ENCODE assay signal across 8 mouse cellular contexts in genomic region chr14:20886266-20886665, GRCm38 (mm10). TPM values are rescaled to one million over a fixed set of nuclear protein-coding genes. Genes with fewer than 3 reads are reported as not detected.
DNase-seq lines count a peak whose midpoint lies in the region; ATAC-seq lines count a peak whose summit lies in the region.

No protein-coding gene starts in this region.

- peak overlapping the region; percentile 61 for H3K4me2 ChIP-seq in liver, embryonic 11.5 days

- H3K36me3 ChIP-seq in megakaryocyte, embryonic 14.5 days (replicated peaks; ENCODE audit: low read length): no peaks in the 10 kb centered on the region
- H3K36me3 ChIP-seq in embryonic facial prominence, embryonic 10.5 days (replicated peaks): no peaks in the 10 kb centered on the region
- no peaks in the 10 kb centered on the region for H3K36me3 ChIP-seq in liver, embryonic 11.5 days (ENCODE audit: control insufficient read depth, insufficient read depth, low read length)

- peak; percentile 16 to 32 for DNase-seq in cerebellum, adult 18-20 months
- DNase-seq in cerebellum, adult 9-10 months: no peak
- peak; percentile 49 for DNase-seq in embryonic facial prominence, embryonic 10.5 days (ENCODE audit: low spot score)
- DNase-seq in liver, embryonic 11.5 days (ENCODE audit: low spot score): no peak
- peak; percentile 13 for DNase-seq in retina, postnatal 1 day
- no peak for DNase-seq in urinary bladder, adult 18-20 months (ENCODE audit: low spot score in 2 of 2)

- no peak for ATAC-seq in megakaryocyte, adult 5-6 weeks (ENCODE audit: poor library complexity, severe bottlenecking)
- no peak for ATAC-seq in liver, embryonic 11.5 days (replicated peaks; ENCODE audit: low FRiP score)

- H3K27ac ChIP-seq in embryonic facial prominence, embryonic 10.5 days (replicated peaks): peak overlapping the region; percentile 73
- peak overlapping the region; percentile 83 for H3K27ac ChIP-seq in liver, embryonic 11.5 days (ENCODE audit: low read depth, low read length)

- H3K27me3 ChIP-seq in megakaryocyte, embryonic 14.5 days (replicated peaks): no peaks in the 10 kb centered on the region
- no peaks in the 10 kb centered on the region for H3K27me3 ChIP-seq in embryonic facial prominence, embryonic 10.5 days (replicated peaks; ENCODE audit: low read depth, poor library complexity, severe bottlenecking)
- H3K27me3 ChIP-seq in liver, embryonic 11.5 days (replicated peaks; ENCODE audit: control insufficient read depth, insufficient read depth, low read length): no peaks in the 10 kb centered on the region

- H3K9ac ChIP-seq in liver, embryonic 11.5 days (ENCODE audit: low read depth, low read length): peak overlapping the region; percentile 10; the same call in 1 of the 2 replicates

- peaks cover 93% of the 10 kb centered on the region for H3K4me1 ChIP-seq in megakaryocyte, embryonic 14.5 days
- H3K4me1 ChIP-seq in embryonic facial prominence, embryonic 10.5 days: peaks cover 24% of the 10 kb centered on the region
- H3K4me1 ChIP-seq in liver, embryonic 11.5 days (replicated peaks; ENCODE audit: control insufficient read depth, insufficient read depth, low read length): peaks cover 19% of the 10 kb centered on the region

- H3K4me3 ChIP-seq in megakaryocyte, embryonic 14.5 days (replicated peaks): peak overlapping the region; percentile 88
- no peak overlapping the region for H3K4me3 ChIP-seq in embryonic facial prominence, embryonic 10.5 days
- H3K4me3 ChIP-seq in liver, embryonic 11.5 days (ENCODE audit: low read depth, low read length): no peak overlapping the region

- H3K9me3 ChIP-seq in megakaryocyte, embryonic 14.5 days: no peaks in the 10 kb centered on the region
- H3K9me3 ChIP-seq in embryonic facial prominence, embryonic 10.5 days: no peaks in the 10 kb centered on the region
- H3K9me3 ChIP-seq in liver, embryonic 11.5 days (ENCODE audit: control insufficient read depth, low read length): no peaks in the 10 kb centered on the region

- WGBS in embryonic facial prominence, embryonic 10.5 days: 25% methylated on average over 4 of the region's 4 CpGs
- 34% methylated on average over 4 of the region's 4 CpGs for WGBS in liver, embryonic 11.5 days

RNA-seq across cellular contexts. Expression of gene Vcl, which starts 42.9 kb away (rescaled TPM):
- 76.3 and 106 TPM in 2 replicates for polyA plus RNA-seq in megakaryocyte, embryonic 14.5 days (2012; ENCODE audit: insufficient read depth, low replicate concordance)
- total RNA-seq in megakaryocyte, adult 5-6 weeks (2015): 149 and 152 TPM in 2 replicates
- 117 and 128 TPM in 2 replicates for total RNA-seq in megakaryocyte, adult 5-6 weeks (2017)
- 36.4 and 37.9 TPM in 2 replicates for polyA plus RNA-seq in embryonic facial prominence, embryonic 10.5 days (2016; fragmentation: Nextera tagmentation; extraction: Ambion mirVana)
- polyA plus RNA-seq in liver, embryonic 11.5 days (2014; fragmentation: Nextera tagmentation; extraction: Ambion mirVana): 59.0 and 66.1 TPM in 2 replicates

RNA-seq across cellular contexts. Expression of gene Plau, which starts 49.8 kb away (rescaled TPM):
- polyA plus RNA-seq in megakaryocyte, embryonic 14.5 days (2012; ENCODE audit: insufficient read depth, low replicate concordance): 0.35 TPM in 1 of 2 replicates, not detected in the other
- 7.0 and 9.5 TPM in 2 replicates for total RNA-seq in megakaryocyte, adult 5-6 weeks (2015)
- total RNA-seq in megakaryocyte, adult 5-6 weeks (2017): 16.8 and 17.1 TPM in 2 replicates
- 0.67 and 1.0 TPM in 2 replicates for polyA plus RNA-seq in embryonic facial prominence, embryonic 10.5 days (2016; fragmentation: Nextera tagmentation; extraction: Ambion mirVana)
- polyA plus RNA-seq in liver, embryonic 11.5 days (2014; fragmentation: Nextera tagmentation; extraction: Ambion mirVana): 0.49 and 0.88 TPM in 2 replicates

Comparison
In these comparisons a context has a peak if more than half of its experiments do, and no peak if none do; other contexts are left out.
1. DNase-seq: peak in cerebellum, adult 18-20 months (2 of 2), embryonic facial prominence, embryonic 10.5 days (single experiment) and retina, postnatal 1 day (single experiment); none in cerebellum, adult 9-10 months (single experiment), liver, embryonic 11.5 days (single experiment) and urinary bladder, adult 18-20 months (0 of 2).